Mouse (Mus musculus): Measurements from ENCODE around the gene Neurl1a. TPM values are rescaled to one million over a fixed set of nuclear protein-coding genes. Genes with fewer than 3 reads are reported as not detected.

Gene Neurl1a
- polyA plus RNA-seq, 1 experiment from 2014 or later = 5.5 TPM

GRCm38 (mm10) chr19:47304170-47304745 lies 125.6 kb downstream of the Neurl1a start:
- Histone ChIP-seq H3K4me2 (replicated peaks; ENCODE audit: low read depth, low read length) (no peak overlapping the region), H3K4me1 (ENCODE audit: insufficient read depth, low read length) (peaks cover 40% of the 10 kb centered on the region), H3K4me3 (ENCODE audit: low read length) (no peak overlapping the region), H3K36me3 (ENCODE audit: insufficient read depth, low read length) (no peaks in the 10 kb centered on the region), H3K9me3 (ENCODE audit: low read length) (no peaks in the 10 kb centered on the region), H3K27me3 (ENCODE audit: insufficient read depth, low read length) (no peaks in the 10 kb centered on the region), H3K9ac (replicated peaks; ENCODE audit: low read length) (no peak overlapping the region), H3K27ac (ENCODE audit: low read length) (no peak overlapping the region)
- WGBS = 94% methylated on average over 5 of the region's 5 CpGs
- no peak for ATAC-seq (ENCODE audit: low FRiP score, low TSS enrichment)

- Histone ChIP-seq H3K4me2 (replicated peaks; ENCODE audit: low read depth, low read length) (no peak overlapping the region), H3K36me3 (ENCODE audit: insufficient read depth, low read length) (peaks cover 3% of the 10 kb centered on the region; the same call in 1 of the 2 replicates), H3K9me3 (ENCODE audit: low read length) (no peaks in the 10 kb centered on the region), H3K9ac (replicated peaks; ENCODE audit: low read length) (no peak overlapping the region), H3K4me3 (ENCODE audit: low read length) (no peak overlapping the region), H3K4me1 (ENCODE audit: insufficient read depth, low read length) (peaks cover 40% of the 10 kb centered on the region), H3K27ac (ENCODE audit: low read length) (no peak overlapping the region), H3K27me3 (ENCODE audit: insufficient read depth, low read length) (no peaks in the 10 kb centered on the region)
- no peak for ATAC-seq (ENCODE audit: low FRiP score, low TSS enrichment)
- 88% methylated on average over 10 of the region's 10 CpGs for WGBS
Observed at GRCm38 (mm10) chr19:47305401-47305800, 126.8 kb downstream of the Neurl1a start.

- ATAC-seq (ENCODE audit: low FRiP score, low TSS enrichment) = no peak
- no peak overlapping the region for H3K27ac ChIP-seq (ENCODE audit: low read length)
- WGBS = 70% methylated on average over 14 of the region's 14 CpGs
- peaks cover 33% of the 10 kb centered on the region for H3K4me1 ChIP-seq (ENCODE audit: insufficient read depth, low read length)
- H3K9me3 ChIP-seq (ENCODE audit: low read length) = no peaks in the 10 kb centered on the region
- no peak overlapping the region for H3K4me3 ChIP-seq (ENCODE audit: low read length)
- H3K27me3 ChIP-seq (ENCODE audit: insufficient read depth, low read length) = no peaks in the 10 kb centered on the region
- H3K4me2 ChIP-seq (replicated peaks; ENCODE audit: low read depth, low read length) = no peak overlapping the region
- no peak overlapping the region for H3K9ac ChIP-seq (replicated peaks; ENCODE audit: low read length)
- H3K36me3 ChIP-seq (ENCODE audit: insufficient read depth, low read length) = peaks cover 7% of the 10 kb centered on the region; the same call in 1 of the 2 replicates
Observed at GRCm38 (mm10) chr19:47306128-47306916, 127.7 kb downstream of the Neurl1a start.

- no peak for ATAC-seq (ENCODE audit: low FRiP score, low TSS enrichment)
- Histone ChIP-seq H3K4me2 (replicated peaks; ENCODE audit: low read depth, low read length) (no peak overlapping the region), H3K27ac (ENCODE audit: low read length) (no peak overlapping the region; the same call in 1 of the 2 replicates), H3K4me3 (ENCODE audit: low read length) (no peak overlapping the region), H3K9me3 (ENCODE audit: low read length) (no peaks in the 10 kb centered on the region), H3K27me3 (ENCODE audit: insufficient read depth, low read length) (no peaks in the 10 kb centered on the region), H3K36me3 (ENCODE audit: insufficient read depth, low read length) (peaks cover 7% of the 10 kb centered on the region; the same call in 1 of the 2 replicates), H3K9ac (replicated peaks; ENCODE audit: low read length) (no peak overlapping the region), H3K4me1 (ENCODE audit: insufficient read depth, low read length) (peaks cover 27% of the 10 kb centered on the region)
- WGBS = 71% methylated on average over 8 of the region's 8 CpGs
Observed at GRCm38 (mm10) chr19:47306917-47307315, 128.3 kb downstream of the Neurl1a start.

Small RNAs within 50 kb of the gene (microRNA-seq; reads per million reads assigned to microRNA genes)
- gene Mir6995 = not detected

Other genes with a start within 250 kb of the Neurl1a start
- 0.71 and 2.1 TPM in 2 replicates for gene Ina, start 164.1 kb upstream of the Neurl1a start, polyA plus RNA-seq (2015; fragmentation: Nextera tagmentation; extraction: Ambion mirVana)
- 77.5 and 89.4 TPM in 2 replicates for gene Nt5c2, start 163.7 kb upstream of the Neurl1a start, polyA plus RNA-seq (2015; fragmentation: Nextera tagmentation; extraction: Ambion mirVana)
- gene Pcgf6, start 127.9 kb upstream of the Neurl1a start, polyA plus RNA-seq (2015; fragmentation: Nextera tagmentation; extraction: Ambion mirVana) = 20.2 and 25.6 TPM in 2 replicates
- gene Taf5, start 111.1 kb upstream of the Neurl1a start, polyA plus RNA-seq (2015; fragmentation: Nextera tagmentation; extraction: Ambion mirVana) = 4.3 and 4.5 TPM in 2 replicates
- gene Usmg5, start 88.2 kb upstream of the Neurl1a start, polyA plus RNA-seq (2015; fragmentation: Nextera tagmentation; extraction: Ambion mirVana) = 1,146 and 1,154 TPM in 2 replicates
- 9.3 and 10.3 TPM in 2 replicates for gene Pdcd11, start 88.1 kb upstream of the Neurl1a start, polyA plus RNA-seq (2015; fragmentation: Nextera tagmentation; extraction: Ambion mirVana)
- 8.5 and 8.7 TPM in 2 replicates for gene Calhm2, start 40.5 kb upstream of the Neurl1a start, polyA plus RNA-seq (2015; fragmentation: Nextera tagmentation; extraction: Ambion mirVana)
- gene Calhm1, start 34.6 kb upstream of the Neurl1a start, polyA plus RNA-seq (2015; fragmentation: Nextera tagmentation; extraction: Ambion mirVana) = not detected in 2 replicates
- not detected in 2 replicates for gene Calhm3, start 21.1 kb upstream of the Neurl1a start, polyA plus RNA-seq (2015; fragmentation: Nextera tagmentation; extraction: Ambion mirVana)

All from kidney, embryonic 16.5 days (tissue).